Mouse (Mus musculus): ENCODE results near the gene Tmem270. TPM values are rescaled to one million over a fixed set of nuclear protein-coding genes. Genes with fewer than 3 reads are reported as not detected.
"Not testable (repeated sequence)": the region's sequence is repeated elsewhere in the genome, so short reads cannot be mapped to it uniquely, and the experiment has no call there.

Gene Tmem270
- not detected for total RNA-seq (2018; cell fraction: chromatin; rRNA removed)
- not detected for total RNA-seq (2018; cell fraction: cytosol; rRNA removed)
- not detected for total RNA-seq (2018; cell fraction: nucleus; rRNA removed)
- polyA plus RNA-seq (2018) = not detected in 3 replicates

GRCm38 (mm10) chr5:134906633-134907032 is at the start of gene Tmem270:
Gene Tmem270 (minus strand): TSS chr5:134906733.
- no peaks in the 10 kb centered on the region for H3K36me3 ChIP-seq (ENCODE audit: inconsistent target)
- no peak within 1 kb of the TSS for H3K27ac ChIP-seq
- H3K4me3 ChIP-seq (ENCODE audit: inconsistent target) = no peak within 1 kb of the TSS
- no peaks in the 10 kb centered on the region for H3K79me2 ChIP-seq (ENCODE audit: inconsistent target)
- WGBS (ENCODE audit: missing documents) = 87% methylated on average over 6 of the region's 6 CpGs

- Histone ChIP-seq H3K36me3 (ENCODE audit: inconsistent target) (no peaks in the 10 kb centered on the region), H3K27ac (no peak overlapping the region), H3K79me2 (ENCODE audit: inconsistent target) (no peaks in the 10 kb centered on the region), H3K4me3 (ENCODE audit: inconsistent target) (no peak overlapping the region)
- WGBS (ENCODE audit: missing documents) = 85% methylated on average over 5 of the region's 5 CpGs
These were observed 49.0 kb upstream of the Tmem270 start for GRCm38 (mm10) chr5:134955491-134955890.

DNA sequence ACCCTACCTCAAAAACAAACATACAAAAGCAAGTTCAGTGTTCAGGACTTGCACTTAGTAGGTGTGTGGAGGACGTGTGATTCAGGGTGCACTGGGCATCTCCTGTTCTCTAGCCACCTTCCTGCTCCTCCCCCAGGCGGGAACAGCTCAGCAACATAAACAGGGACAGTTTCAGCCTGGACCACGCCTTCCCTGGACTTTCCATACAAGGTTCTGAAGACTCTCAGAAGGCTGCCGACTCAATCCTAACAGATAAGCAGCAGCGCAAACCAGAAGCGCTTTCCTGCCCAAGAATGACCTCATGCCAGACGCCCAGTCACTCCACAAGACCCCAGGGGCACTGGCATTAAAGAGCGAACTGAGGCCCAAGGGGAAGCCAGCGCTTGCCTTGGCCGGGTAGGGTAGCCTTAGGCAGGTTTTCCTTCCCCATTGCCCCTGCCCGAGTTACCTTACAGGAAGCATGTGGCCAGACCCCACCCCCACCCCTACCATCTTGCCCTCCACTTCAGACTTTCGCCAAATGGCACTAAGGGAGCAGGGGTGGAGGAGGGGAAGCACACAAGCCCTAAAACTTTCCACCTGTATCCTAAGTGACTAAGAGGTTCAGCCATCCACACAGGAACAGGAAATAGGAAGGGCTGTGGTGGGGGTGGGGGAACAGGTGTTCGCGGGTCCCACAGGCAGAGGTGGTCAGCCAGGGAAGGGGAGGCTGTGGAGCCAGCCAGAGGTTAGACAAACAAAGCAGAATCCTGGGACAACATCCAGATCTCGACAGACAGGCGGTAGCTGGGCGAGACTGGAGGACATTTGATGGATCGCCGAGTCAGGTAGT is 44.7 kb upstream of the Tmem270 start:
- Histone ChIP-seq H3K36me3 (ENCODE audit: inconsistent target) (no peaks in the 10 kb centered on the region), H3K27ac (no peak overlapping the region), H3K4me3 (ENCODE audit: inconsistent target) (no peak overlapping the region), H3K79me2 (ENCODE audit: inconsistent target) (no peaks in the 10 kb centered on the region)
- WGBS (ENCODE audit: missing documents) = 9% methylated on average over 19 of the region's 19 CpGs

DNA sequence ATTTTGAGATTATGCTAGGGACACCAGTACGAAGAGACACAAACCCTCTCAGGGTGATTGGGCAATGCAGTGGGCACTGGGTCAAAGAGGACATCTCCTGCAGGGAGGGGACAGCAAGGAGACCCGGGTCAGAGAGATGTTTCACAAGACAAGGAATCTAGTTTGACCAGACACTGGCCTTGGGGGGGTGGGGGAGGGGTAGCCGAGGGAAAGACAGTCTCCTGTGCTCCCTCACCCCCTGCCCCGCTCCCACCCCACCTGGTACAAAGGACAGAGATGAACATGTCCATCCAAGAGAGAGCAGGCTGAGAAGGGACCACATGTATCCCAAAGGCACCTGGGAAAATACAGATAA is 41.5 kb upstream of the Tmem270 start:
- H3K27ac ChIP-seq = no peak overlapping the region
- H3K4me3 ChIP-seq (ENCODE audit: inconsistent target) = no peak overlapping the region
- H3K36me3 ChIP-seq (ENCODE audit: inconsistent target) = no peaks in the 10 kb centered on the region
- H3K79me2 ChIP-seq (ENCODE audit: inconsistent target) = no peaks in the 10 kb centered on the region
- 57% methylated on average over 4 of the region's 4 CpGs for WGBS (ENCODE audit: missing documents)

DNA sequence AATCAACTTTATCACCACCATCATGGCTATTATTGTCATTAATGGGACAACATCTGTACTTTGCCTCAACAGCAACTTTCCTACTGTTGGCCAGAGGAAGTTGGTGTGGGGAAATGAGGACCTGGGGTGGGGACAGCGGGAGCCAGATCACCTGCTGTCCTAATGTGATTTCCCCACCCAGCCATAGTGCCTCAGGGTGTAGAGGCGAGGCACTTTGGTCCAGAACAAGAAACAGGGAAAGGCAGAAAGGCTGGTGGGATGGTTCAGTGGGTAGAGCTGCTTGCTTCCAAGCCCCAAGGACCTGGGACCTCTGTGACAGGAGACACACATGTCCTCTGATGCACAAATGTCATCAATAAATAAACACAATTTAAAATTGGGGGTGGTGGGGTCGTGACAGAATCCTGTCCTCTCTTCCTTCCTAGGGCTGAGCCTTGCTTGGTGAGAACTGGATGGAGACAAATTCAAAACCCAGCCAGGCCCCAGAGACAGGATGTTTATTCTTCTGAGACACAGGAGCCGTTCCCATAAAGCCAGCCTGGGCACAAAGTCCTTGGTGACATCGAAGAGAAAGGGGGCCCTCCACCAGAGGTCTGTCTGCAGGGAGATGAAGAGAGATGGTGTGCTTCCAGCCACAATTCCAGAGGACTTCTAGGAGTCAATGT is 41.0 kb upstream of the Tmem270 start:
- 54% methylated on average over 5 of the region's 5 CpGs for WGBS (ENCODE audit: missing documents)
- no peaks in the 10 kb centered on the region for H3K79me2 ChIP-seq (ENCODE audit: inconsistent target)

DNA sequence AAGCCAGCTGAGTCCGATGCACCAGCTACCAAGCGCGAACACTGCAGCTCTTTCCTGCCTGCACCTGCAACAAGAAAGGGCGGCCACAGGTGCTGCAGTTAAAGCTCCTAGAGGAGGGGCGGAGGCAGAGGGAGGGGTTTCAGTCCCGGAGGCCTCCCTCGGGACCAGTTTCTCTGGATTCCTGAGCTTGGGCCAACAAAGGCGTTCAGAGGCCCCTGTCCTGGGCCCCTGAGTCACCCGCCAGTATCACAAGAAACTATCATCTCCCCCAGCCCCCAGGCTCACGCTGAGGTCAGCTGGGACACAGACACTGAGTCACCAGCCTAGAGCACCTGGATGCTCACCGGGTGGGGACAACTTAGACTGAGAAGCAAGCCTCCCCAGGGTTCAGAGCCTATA is 40.3 kb upstream of the Tmem270 start, which contains the start of gene Cldn4:
Gene Cldn4, minus strand, starts transcription at position 78 of the 399 bp plus-strand sequence.
- Histone ChIP-seq H3K4me3 (ENCODE audit: inconsistent target) (no peak within 1 kb of the TSS), H3K36me3 (ENCODE audit: inconsistent target) (no peaks in the 10 kb centered on the region), H3K79me2 (ENCODE audit: inconsistent target) (no peaks in the 10 kb centered on the region), H3K27ac (no peak within 1 kb of the TSS)
- 84% methylated on average over 11 of the region's 11 CpGs for WGBS (ENCODE audit: missing documents)

More for the DNA sequence above, 41.0 kb upstream of the Tmem270 start:
- Histone ChIP-seq H3K4me3 (ENCODE audit: inconsistent target) (no peak overlapping the region), H3K36me3 (ENCODE audit: inconsistent target) (no peaks in the 10 kb centered on the region), H3K27ac (no peak overlapping the region)

DNA sequence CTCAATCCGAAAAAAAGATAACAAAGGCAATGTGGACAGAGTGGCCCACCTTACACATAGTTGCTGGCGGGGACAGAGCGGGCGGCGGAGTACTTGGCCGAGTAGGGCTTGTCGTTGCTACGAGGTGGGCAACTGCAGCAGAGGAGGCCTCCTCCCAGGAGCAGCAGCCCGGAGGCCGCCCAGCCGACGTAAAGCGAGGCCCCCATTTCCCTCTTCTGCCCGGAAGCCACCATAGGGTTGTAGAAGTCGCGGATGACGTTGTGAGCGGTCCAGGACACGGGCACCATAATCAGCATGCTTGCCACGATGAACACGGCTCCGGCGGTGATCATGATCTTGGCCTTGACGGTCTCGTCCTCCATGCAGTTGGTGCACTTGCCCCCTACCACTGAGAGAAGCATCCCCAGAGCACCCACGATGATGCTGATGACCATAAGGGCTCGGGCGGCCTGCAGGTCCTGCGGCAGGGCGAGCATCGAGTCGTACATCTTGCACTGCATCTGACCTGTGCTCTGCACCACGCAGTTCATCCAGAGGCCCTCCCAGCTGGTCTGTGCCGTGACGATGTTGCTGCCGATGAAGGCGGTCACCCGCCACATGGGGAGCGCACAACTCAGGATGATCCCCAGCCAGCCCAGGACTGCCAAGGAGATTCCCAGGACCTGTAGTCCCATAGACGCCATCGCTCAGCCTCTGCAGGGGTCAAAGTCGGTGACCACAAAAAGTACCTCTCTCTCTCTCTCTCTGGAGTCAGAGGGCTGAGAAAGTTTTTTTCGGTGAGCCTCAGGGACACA is 39.7 kb upstream of the Tmem270 start:
- Histone ChIP-seq H3K4me3 (ENCODE audit: inconsistent target) (no peak overlapping the region), H3K36me3 (ENCODE audit: inconsistent target) (no peaks in the 10 kb centered on the region), H3K27ac (no peak overlapping the region), H3K79me2 (ENCODE audit: inconsistent target) (no peaks in the 10 kb centered on the region)
- WGBS (ENCODE audit: missing documents) = 86% methylated on average over 41 of the region's 43 CpGs

- no peaks in the 10 kb centered on the region for H3K79me2 ChIP-seq (ENCODE audit: inconsistent target)
- H3K36me3 ChIP-seq (ENCODE audit: inconsistent target) = no peaks in the 10 kb centered on the region
- WGBS (ENCODE audit: missing documents) = 83% methylated on average over 16 of the region's 19 CpGs
- H3K4me3 ChIP-seq (ENCODE audit: inconsistent target) = no peak overlapping the region
- no peak overlapping the region for H3K27ac ChIP-seq
These were observed 38.9 kb upstream of the Tmem270 start for GRCm38 (mm10) chr5:134945266-134945959.

DNA sequence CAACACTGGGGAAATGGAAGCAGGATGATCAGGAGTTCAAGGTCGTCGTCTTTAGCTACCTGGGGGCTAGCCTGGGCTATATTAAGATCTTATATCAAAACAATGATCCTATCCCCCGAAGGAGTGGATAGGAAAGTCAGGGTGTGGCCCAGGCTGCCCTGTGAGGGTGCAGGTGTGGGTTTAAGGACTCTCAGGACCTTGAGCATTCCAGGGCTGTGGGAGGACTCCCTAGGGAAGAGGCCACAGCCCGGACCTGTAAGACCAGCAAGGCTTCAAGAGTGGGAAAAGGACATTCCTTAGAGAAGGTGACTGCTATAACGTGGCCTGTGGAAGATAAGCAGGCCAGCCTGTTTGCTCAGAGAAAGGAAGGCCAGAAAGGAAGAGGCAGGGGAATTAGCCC is 37.6 kb upstream of the Tmem270 start:
- WGBS (ENCODE audit: missing documents) = 85% methylated on average over 5 of the region's 5 CpGs
- Histone ChIP-seq H3K36me3 (ENCODE audit: inconsistent target) (no peaks in the 10 kb centered on the region), H3K4me3 (ENCODE audit: inconsistent target) (no peak overlapping the region), H3K27ac (no peak overlapping the region), H3K79me2 (ENCODE audit: inconsistent target) (no peaks in the 10 kb centered on the region)

DNA sequence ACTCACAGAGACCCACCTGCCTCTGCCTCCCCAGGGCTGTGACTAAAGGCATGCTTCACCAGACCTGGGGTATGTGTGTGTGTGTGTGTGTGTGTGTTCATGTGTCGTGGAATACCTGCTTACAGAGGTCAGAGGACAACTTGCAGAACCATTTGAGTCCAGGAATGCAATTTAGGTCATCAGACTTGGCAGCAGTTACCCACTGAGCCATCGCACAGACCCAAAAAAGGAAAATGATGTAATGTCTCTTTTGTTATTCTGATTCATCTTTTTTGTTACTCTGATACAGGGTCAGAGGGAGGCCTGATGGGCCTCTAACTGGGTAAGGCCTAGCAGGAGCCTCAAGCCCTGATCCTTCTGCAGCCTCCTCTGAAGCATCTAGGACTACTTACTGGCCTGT is 36.2 kb upstream of the Tmem270 start:
- Histone ChIP-seq H3K4me3 (ENCODE audit: inconsistent target) (no peak overlapping the region), H3K27ac (no peak overlapping the region), H3K79me2 (ENCODE audit: inconsistent target) (no peaks in the 10 kb centered on the region), H3K36me3 (ENCODE audit: inconsistent target) (no peaks in the 10 kb centered on the region)
- 90% methylated on average over 2 of the region's 2 CpGs for WGBS (ENCODE audit: missing documents)

DNA sequence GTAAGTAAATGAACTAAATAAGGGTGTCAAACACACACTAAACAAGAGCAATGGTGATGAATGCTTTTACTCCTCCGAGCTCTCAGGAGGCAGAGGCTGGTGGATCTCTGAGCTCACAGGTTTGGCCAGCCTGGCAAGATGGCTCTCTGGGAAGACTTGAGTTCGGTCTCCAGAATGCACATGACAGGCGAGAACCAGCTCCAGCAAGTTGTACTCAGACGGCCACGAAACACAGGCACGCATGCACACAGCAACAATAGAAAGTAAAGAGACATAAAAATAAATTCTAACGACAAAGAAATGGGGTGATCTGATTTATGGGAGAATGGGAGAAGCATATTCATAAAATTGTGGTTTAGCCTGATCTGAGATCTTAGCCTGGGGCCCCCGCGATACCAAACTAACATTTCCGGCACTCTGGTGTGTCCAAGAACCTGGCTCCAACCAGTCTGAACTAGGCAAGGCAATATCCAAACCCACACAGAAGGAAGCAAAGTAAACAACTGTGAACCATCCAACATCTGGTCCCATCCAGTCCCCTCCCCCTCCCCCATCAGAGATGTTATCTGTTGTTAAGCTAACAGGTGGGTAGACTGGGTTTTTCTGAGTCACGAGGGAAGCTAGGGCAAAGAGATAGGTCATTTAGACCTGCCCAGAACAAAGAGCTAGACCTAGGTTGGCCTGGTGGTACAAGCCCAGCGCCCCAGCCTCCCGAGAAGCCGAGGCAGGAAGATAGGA is 35.1 kb upstream of the Tmem270 start:
- H3K36me3 ChIP-seq (ENCODE audit: inconsistent target) = no peaks in the 10 kb centered on the region
- no peak overlapping the region for H3K27ac ChIP-seq
- no peak overlapping the region for H3K4me3 ChIP-seq (ENCODE audit: inconsistent target)
- 75% methylated on average over 14 of the region's 14 CpGs for WGBS (ENCODE audit: missing documents)
- no peaks in the 10 kb centered on the region for H3K79me2 ChIP-seq (ENCODE audit: inconsistent target)

DNA sequence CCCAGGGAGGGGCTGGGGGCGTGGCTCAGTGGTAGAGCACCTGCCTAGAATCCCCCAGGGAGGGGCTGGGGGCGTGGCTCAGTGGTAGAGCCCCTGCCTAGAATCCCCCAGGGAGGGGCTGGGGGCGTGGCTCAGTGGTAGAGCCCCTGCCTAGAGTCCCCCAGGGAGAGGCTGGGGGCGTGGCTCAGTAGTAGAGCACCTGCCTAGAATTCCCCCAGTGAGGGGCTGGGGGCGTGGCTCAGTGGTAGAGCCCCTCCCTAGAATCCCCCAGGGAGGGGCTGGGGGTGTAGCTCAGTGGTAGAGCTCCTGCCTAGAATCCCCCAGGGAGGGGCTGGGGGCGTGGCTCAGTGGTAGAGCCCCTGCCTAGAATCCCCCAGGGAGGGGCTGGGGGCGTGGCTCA is 33.0 kb upstream of the Tmem270 start:
- not testable (repeated sequence) for H3K36me3 ChIP-seq (ENCODE audit: inconsistent target); H3K27ac ChIP-seq
- 80% methylated on average over 1 of the region's 7 CpGs for WGBS (ENCODE audit: missing documents)

DNA sequence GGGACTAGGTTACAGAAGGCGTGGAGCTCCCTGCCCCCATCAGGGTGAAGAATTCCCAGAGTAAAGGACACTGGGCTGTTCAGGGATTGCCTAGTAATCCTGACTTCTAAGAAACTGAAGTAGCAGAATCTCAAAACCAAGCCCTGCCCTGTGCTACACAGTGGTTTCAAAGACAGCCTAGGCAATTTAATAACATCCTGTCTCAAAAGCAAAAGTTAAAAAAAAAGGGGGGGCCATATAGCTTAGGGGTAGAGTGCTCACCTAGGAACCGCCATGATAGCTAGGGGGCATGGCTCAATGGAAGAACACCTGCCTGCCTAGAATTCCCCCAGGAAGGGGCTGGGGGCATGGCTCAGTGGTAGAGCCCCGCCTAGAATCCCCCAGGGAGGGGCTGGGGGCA is 32.5 kb upstream of the Tmem270 start:
- Histone ChIP-seq H3K36me3 (ENCODE audit: inconsistent target) (no peaks in the 10 kb centered on the region), H3K4me3 (ENCODE audit: inconsistent target) (no peak overlapping the region), H3K79me2 (ENCODE audit: inconsistent target) (no peaks in the 10 kb centered on the region), H3K27ac (no peak overlapping the region)
- WGBS (ENCODE audit: missing documents) = 83% methylated on average over 3 of the region's 3 CpGs

More for the DNA sequence above, 33.0 kb upstream of the Tmem270 start:
- not testable (repeated sequence) for H3K4me3 ChIP-seq (ENCODE audit: inconsistent target); H3K79me2 ChIP-seq (ENCODE audit: inconsistent target)

All from macrophage (primary cell).